Mouse (Mus musculus) induced T-regulatory cell, adult 2 months (primary cell): ENCODE results near the gene Ube2q1.

Experiments
- DNase-seq: peaks from one replicate; pipeline ENCODE4 v3.0.0-alpha.2; 2012; ENCODE audit warnings: low read depth

Gene Ube2q1

GRCm38 (mm10) chr3:89821548-89822480 lies 48.4 kb downstream of the Ube2q1 start:
- peak; percentile 49 for DNase-seq

GRCm38 (mm10) chr3:89823594-89823993 lies 50.2 kb downstream of the Ube2q1 start:
- peak; percentile 56 for DNase-seq

GRCm38 (mm10) chr3:89826295-89826694 lies 52.9 kb downstream of the Ube2q1 start:
- DNase-seq, result no peak

- peak; percentile 46 for DNase-seq
These were observed 57.6 kb downstream of the Ube2q1 start, which contains the start of gene She for GRCm38 (mm10) chr3:89830815-89831591. Gene She, plus strand, starts transcription at chr3:89831370.
